Mouse (Mus musculus) midbrain, embryonic 15.5 days (tissue): ENCODE data around the gene Aifm1. TPM values are rescaled to one million over a fixed set of nuclear protein-coding genes. Genes with fewer than 3 reads are reported as not detected.

Experiments
- ATAC-seq: fragments of 200-750 bp; cut with Nextera tagmentation; replicated peaks from 2 replicates; pipeline ENCODE4 v1.8.0; 2017; ENCODE audit warnings: moderate TSS enrichment
- H3K27ac ChIP-seq: fragments of 300-500 bp; sonication (generic); 2 replicates; pipeline ENCODE4 v1.5.1; 2015; ENCODE audit warnings: mild to moderate bottlenecking, inconsistent platforms
- H3K27me3 ChIP-seq: fragments of 300-500 bp; sonication (generic); replicated peaks from 2 replicates; pipeline ENCODE4 v1.6.1; 2015; ENCODE audit warnings: inconsistent platforms
- H3K36me3 ChIP-seq: fragments of 300-500 bp; sonication (generic); replicated peaks from 2 replicates; pipeline ENCODE4 v1.6.1; 2015; ENCODE audit warnings: inconsistent platforms
- H3K4me1 ChIP-seq: fragments of 300-500 bp; sonication (generic); 2 replicates; pipeline ENCODE4 v1.6.1; 2015; ENCODE audit warnings: inconsistent platforms
- H3K4me2 ChIP-seq: fragments of 300-500 bp; sonication (generic); 2 replicates; pipeline ENCODE4 v1.6.1; 2015; ENCODE audit warnings: inconsistent platforms, mild to moderate bottlenecking, moderate library complexity
- H3K4me3 ChIP-seq: fragments of 300-500 bp; sonication (generic); 2 replicates; pipeline ENCODE4 v1.5.1; 2015; ENCODE audit warnings: mild to moderate bottlenecking, inconsistent platforms
- H3K9ac ChIP-seq: fragments of 300-500 bp; sonication (generic); 2 replicates; pipeline ENCODE4 v1.6.1; 2015; ENCODE audit warnings: mild to moderate bottlenecking, inconsistent platforms
- H3K9me3 ChIP-seq: fragments of 300-500 bp; sonication (generic); 2 replicates; pipeline ENCODE4 v1.6.1; 2016; ENCODE audit warnings: inconsistent platforms
- WGBS: fragments of 180-500 bp; shearing (Covaris S2); methylation state at CpG from one replicate; pipeline ENCODE4 v1.1.7; 2015; ENCODE audit warnings: mixed read lengths; 5-methylcytosine and 5-hydroxymethylcytosine counted together
- polyA plus RNA-seq: library from polyadenylated mRNA; unstranded; fragments of >200 nt; fragmentation: Nextera tagmentation; extraction: Ambion mirVana; gene quantifications from 2 replicates; pipeline ENCODE4 v1.2.1, GENCODE M21; 2015

Aifm1 gene
- polyA plus RNA-seq = 36.1 and 38.9 TPM in 2 replicates

DNA sequence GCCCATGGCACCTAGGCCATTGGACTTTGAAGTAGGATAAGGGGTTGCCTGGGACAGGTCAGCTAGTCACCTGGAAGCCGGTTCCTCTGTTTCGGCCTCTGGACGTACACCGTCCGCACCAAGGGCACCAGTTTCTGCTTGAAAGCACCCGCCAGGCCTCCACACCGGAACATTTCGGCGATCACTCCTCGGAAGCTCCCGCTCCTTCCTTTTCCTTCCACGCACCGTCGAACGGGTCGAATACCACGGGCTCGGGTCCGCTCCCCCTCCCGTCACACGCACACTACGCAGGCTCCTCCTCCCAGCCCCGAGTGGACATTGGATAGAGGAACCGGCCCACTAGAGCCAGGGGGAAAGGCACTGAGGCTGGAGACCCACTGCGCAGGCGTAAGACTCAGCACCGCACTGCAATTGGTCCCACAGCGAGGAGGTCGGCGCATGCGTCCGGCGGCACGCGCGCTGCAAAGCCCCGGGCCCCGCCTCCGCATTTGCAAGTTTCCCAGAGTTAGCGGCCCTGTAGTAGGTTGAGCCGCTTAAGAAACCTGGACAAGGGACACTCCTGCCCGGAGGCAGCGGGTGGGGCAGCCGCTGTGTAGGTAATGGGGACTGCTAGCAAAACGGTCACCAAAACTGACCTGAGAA is at the start of gene Aifm1:
Aifm1 (minus strand) TSS at position 398 of the 642 bp plus-strand sequence.
- peak; percentile 97 for ATAC-seq
- Histone ChIP-seq H3K9me3 (no peaks in the 10 kb centered on the region), H3K9ac (peak within 1 kb of the TSS; percentile 52), H3K36me3 (no peaks in the 10 kb centered on the region), H3K27me3 (no peaks in the 10 kb centered on the region), H3K4me1 (peaks cover 7% of the 10 kb centered on the region), H3K27ac (0 out of 2 replicates have a peak within 1 kb of the TSS, but pooled peaks have one; percentile 34), H3K4me2 (peak within 1 kb of the TSS; percentile 58), H3K4me3 (peak within 1 kb of the TSS; percentile 55)
- WGBS = 20% methylated on average over 45 of the region's 45 CpGs

- H3K4me2 ChIP-seq = no peak overlapping the region
- no peaks in the 10 kb centered on the region for H3K4me1 ChIP-seq
- peak; percentile 62 for ATAC-seq
- H3K4me3 ChIP-seq = no peak overlapping the region
- no peaks in the 10 kb centered on the region for H3K9me3 ChIP-seq
- 36% methylated on average over 3 of the region's 3 CpGs for WGBS
- H3K9ac ChIP-seq = no peak overlapping the region
- no peaks in the 10 kb centered on the region; the same call in 1 of the 2 replicates for H3K36me3 ChIP-seq
- H3K27me3 ChIP-seq = no peaks in the 10 kb centered on the region
- no peak overlapping the region for H3K27ac ChIP-seq
Measured at GRCm38 (mm10) chrX:48532175-48532574, 18.8 kb upstream of the Aifm1 start.

DNA sequence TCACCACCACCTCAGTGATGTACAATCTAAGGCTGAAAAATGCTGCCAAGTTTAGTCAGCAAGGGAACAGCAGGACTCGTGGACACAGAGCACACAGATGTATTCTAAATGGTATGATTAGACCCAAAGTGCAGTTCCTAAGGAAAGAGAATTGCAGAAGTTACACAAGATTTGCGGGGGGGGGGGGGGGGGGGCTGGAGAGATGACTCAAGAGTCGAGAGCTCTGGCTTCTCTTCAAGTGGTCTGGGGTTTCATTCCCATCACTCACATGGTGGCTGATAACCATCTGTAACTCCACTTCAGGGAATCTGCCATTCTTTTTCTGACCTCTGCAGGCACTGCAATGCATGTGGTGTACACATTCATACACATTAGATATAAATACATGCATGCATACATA is 13.1 kb upstream of the Aifm1 start:
- Histone ChIP-seq H3K4me1 (peaks cover 18% of the 10 kb centered on the region; the same call in 1 of the 2 replicates), H3K27me3 (no peaks in the 10 kb centered on the region), H3K27ac (no peak overlapping the region), H3K9me3 (no peaks in the 10 kb centered on the region), H3K4me3 (no peak overlapping the region), H3K36me3 (no peaks in the 10 kb centered on the region; the same call in 1 of the 2 replicates), H3K9ac (no peak overlapping the region), H3K4me2 (no peak overlapping the region)
- WGBS = 74% methylated on average over 3 of the region's 3 CpGs
- no peak for ATAC-seq

DNA sequence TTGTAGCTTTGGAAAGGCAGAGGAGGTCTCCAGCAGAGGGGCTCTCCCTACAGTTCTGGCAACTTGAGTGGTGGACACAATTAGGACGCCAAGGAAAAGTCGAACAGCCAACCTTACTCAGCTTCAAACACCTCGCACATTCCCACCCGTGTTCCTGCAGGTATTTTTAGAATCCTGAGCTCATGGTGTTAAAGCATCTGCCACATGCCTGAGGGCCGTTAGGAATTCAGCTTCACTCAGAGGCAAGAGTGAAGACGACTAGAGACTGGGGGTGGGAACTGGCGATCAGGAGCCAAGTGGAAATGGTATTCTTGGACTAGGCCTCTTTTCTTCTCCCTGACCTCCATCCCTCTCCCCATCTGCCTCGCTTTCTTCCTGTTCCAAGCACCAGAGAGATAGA is 12.5 kb upstream of the Aifm1 start:
- ATAC-seq = no peak
- Histone ChIP-seq H3K9ac (no peak overlapping the region), H3K36me3 (no peaks in the 10 kb centered on the region; the same call in 1 of the 2 replicates), H3K27ac (no peak overlapping the region), H3K4me1 (peaks cover 20% of the 10 kb centered on the region; the same call in 1 of the 2 replicates), H3K4me2 (no peak overlapping the region), H3K4me3 (no peak overlapping the region), H3K27me3 (no peaks in the 10 kb centered on the region), H3K9me3 (no peaks in the 10 kb centered on the region)
- 75% methylated on average over 8 of the region's 8 CpGs for WGBS

DNA sequence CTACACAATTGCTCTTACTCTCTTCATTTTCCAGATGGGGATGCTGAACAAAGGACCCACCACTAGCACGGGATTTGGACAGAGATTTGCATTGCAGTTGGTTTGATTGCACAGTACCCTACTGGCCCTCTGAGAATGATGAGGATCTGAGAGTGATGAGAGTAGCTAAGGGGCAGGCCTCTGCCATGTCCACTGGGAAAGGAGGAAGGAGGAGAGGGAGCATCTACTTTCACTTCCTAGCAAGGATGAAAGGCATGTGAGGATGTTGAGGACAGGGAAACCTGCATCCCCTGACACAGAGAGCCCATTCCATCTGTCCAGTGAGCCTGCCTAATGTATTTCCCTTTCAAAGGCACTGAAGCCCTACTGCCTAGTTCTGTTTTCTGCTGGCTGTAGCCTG is 12.0 kb upstream of the Aifm1 start:
- ATAC-seq = no peak
- Histone ChIP-seq H3K9ac (no peak overlapping the region), H3K4me3 (no peak overlapping the region), H3K4me1 (peaks cover 20% of the 10 kb centered on the region; the same call in 1 of the 2 replicates), H3K36me3 (no peaks in the 10 kb centered on the region), H3K9me3 (no peaks in the 10 kb centered on the region), H3K27ac (no peak overlapping the region), H3K4me2 (no peak overlapping the region), H3K27me3 (no peaks in the 10 kb centered on the region)
- WGBS = 60% methylated on average over 1 of the region's 1 CpGs

- Histone ChIP-seq H3K4me1 (peaks cover 20% of the 10 kb centered on the region; the same call in 1 of the 2 replicates), H3K4me2 (peak overlapping the region; percentile 68), H3K27me3 (no peaks in the 10 kb centered on the region), H3K27ac (no peak overlapping the region), H3K9ac (no peak overlapping the region), H3K9me3 (no peaks in the 10 kb centered on the region), H3K36me3 (no peaks in the 10 kb centered on the region), H3K4me3 (peak overlapping the region; percentile 21)
- 66% methylated on average over 3 of the region's 3 CpGs for whole genome bisulfite sequencing
- ATAC-seq = no peak
Measured at GRCm38 (mm10) chrX:48523512-48523911, 10.1 kb upstream of the Aifm1 start.

DNA sequence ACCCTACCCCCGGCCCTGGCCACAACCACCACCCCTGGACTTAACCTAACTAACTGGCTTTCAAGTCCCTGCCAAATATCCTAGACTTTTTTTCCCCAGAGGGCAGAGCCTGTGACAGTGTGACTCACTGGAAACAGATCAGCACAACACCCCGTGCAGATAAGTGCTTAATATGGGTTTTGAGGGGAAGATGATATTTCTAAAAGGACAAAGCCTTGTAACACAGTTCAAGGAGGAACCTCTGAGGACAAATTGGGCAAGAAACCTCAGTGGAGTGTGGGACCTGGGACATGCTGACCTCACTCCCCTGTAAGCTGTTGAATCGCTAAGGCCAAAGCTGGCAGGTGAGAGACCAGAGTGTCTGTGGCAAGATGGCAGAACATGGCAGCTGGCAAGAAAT is 8.3 kb upstream of the Aifm1 start:
- no peaks in the 10 kb centered on the region for H3K9me3 ChIP-seq
- no peaks in the 10 kb centered on the region for H3K27me3 ChIP-seq
- peak overlapping the region; percentile 56 for H3K4me3 ChIP-seq
- H3K4me2 ChIP-seq = peak overlapping the region; percentile 68
- H3K36me3 ChIP-seq = no peaks in the 10 kb centered on the region
- no peak overlapping the region for H3K9ac ChIP-seq
- 83% methylated on average over 3 of the region's 3 CpGs for WGBS
- no peak overlapping the region for H3K27ac ChIP-seq
- H3K4me1 ChIP-seq = peaks cover 20% of the 10 kb centered on the region; the same call in 1 of the 2 replicates
- no peak for ATAC-seq

DNA sequence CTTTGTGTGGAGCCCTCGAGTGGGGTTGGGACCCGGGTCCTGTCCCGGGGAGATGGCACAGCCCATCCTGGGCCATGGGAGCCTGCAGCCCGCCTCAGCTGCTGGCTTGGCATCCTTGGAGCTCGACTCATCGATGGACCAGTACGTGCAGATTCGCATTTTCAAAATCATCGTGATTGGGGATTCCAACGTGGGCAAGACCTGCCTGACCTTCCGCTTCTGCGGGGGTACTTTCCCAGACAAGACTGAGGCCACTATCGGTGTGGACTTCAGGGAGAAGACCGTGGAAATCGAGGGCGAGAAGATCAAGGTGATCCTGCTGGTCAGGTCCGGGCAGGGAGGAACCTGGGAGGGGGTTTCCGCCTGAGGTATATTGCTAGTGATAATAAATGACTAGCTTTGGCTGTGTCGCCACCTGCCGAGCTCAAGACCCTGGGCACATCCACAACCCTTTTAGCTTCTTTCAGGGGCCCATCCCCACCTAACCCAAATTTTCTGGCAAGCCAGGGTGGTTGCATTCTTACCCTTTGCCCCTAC is 6.3 kb upstream of the Aifm1 start:
- H3K9ac ChIP-seq = peak overlapping the region; percentile 72
- 0 out of 2 replicates have a peak, but pooled peaks have one; percentile 3 for ATAC-seq
- no peaks in the 10 kb centered on the region for H3K36me3 ChIP-seq
- H3K9me3 ChIP-seq = no peaks in the 10 kb centered on the region
- 27% methylated on average over 20 of the region's 20 CpGs for WGBS
- peaks cover 20% of the 10 kb centered on the region; the same call in 1 of the 2 replicates for H3K4me1 ChIP-seq
- H3K27me3 ChIP-seq = no peaks in the 10 kb centered on the region
- H3K27ac ChIP-seq = peak overlapping the region; percentile 95
- H3K4me3 ChIP-seq = peak overlapping the region; percentile 56
- peak overlapping the region; percentile 68 for H3K4me2 ChIP-seq

DNA sequence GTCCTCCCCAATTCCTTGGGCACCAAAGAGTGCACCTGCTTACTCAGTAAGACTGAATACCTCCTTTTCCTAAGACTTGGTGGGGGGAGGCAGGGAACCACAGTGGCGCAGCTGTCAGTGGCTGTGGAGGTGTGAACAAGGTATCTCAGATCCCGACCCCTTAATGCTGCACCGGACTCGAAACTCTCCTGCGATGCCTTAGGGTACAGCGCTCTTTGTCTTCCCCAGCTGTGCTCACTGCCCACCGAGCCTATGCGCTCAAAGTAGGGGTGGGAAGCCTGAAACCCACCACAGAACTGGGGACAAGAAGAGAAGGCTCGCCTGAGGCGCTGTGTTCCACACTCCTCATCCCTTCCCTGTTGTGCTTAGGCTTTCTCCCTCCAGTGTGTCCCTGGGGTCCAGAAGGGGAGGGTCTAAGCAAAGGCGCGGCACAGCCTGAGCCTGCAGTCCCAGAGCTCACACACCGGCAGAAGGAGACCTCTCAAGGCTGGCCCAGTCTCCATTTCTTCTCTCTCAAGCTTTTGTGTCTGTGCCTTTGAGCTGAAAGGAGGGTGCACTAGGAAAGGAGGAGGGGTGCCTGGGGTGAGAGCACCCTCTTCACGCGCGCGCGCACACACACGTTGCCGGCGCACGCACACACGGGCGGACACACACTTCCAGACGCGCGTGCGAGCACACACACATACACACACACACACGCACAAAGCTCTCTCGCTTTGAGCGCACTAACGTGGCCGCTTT is 5.6 kb upstream of the Aifm1 start, which contains the start of gene Rab33a:
Rab33a (plus strand) TSS at position 478 of the 741 bp plus-strand sequence.
- 40% methylated on average over 33 of the region's 33 CpGs for WGBS
- no peaks in the 10 kb centered on the region for H3K27me3 ChIP-seq
- H3K4me3 ChIP-seq = peak within 1 kb of the TSS; percentile 56
- H3K36me3 ChIP-seq = no peaks in the 10 kb centered on the region
- peak; percentile 81 for ATAC-seq
- H3K4me2 ChIP-seq = peak within 1 kb of the TSS; percentile 68
- H3K9me3 ChIP-seq = no peaks in the 10 kb centered on the region
- H3K4me1 ChIP-seq = peaks cover 20% of the 10 kb centered on the region; the same call in 1 of the 2 replicates
- peak within 1 kb of the TSS; percentile 95 for H3K27ac ChIP-seq
- H3K9ac ChIP-seq = peak within 1 kb of the TSS; percentile 72

DNA sequence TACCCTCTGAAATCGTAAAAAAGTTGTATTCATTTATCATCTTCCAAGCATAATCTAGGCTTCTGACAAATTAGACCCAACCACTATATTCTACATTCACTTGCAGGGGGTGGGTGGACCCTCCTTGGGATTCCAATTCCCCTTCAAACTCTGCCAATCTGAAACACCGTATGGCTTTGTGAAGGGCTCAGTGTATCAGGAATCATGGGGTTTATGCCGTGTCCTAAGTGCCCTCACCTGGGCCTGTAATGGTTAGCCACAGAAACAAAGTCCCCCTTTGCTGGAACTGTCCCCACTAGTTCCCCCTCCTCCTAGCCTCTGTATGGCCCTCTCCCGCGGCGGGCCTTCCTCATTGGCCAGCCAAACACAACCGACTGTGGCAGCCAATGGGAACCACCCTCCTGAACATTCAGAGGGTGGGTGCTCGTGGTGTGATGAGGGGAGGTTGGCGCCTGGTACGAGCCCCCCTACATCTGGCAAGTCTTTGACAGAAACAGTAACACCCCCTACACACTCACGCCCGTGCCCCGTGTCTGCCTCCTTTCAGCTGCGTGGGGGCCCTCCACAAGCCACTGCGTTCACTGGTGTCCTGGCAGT is 4.9 kb upstream of the Aifm1 start:
- ATAC-seq = peak; percentile 97
- peak overlapping the region; percentile 68 for H3K4me2 ChIP-seq
- H3K27ac ChIP-seq = peak overlapping the region; percentile 95
- peak overlapping the region; percentile 72 for H3K9ac ChIP-seq
- H3K4me1 ChIP-seq = peaks cover 16% of the 10 kb centered on the region; the same call in 1 of the 2 replicates
- no peaks in the 10 kb centered on the region for H3K9me3 ChIP-seq
- 29% methylated on average over 15 of the region's 15 CpGs for WGBS
- no peaks in the 10 kb centered on the region for H3K36me3 ChIP-seq
- H3K27me3 ChIP-seq = no peaks in the 10 kb centered on the region
- peak overlapping the region; percentile 56 for H3K4me3 ChIP-seq

DNA sequence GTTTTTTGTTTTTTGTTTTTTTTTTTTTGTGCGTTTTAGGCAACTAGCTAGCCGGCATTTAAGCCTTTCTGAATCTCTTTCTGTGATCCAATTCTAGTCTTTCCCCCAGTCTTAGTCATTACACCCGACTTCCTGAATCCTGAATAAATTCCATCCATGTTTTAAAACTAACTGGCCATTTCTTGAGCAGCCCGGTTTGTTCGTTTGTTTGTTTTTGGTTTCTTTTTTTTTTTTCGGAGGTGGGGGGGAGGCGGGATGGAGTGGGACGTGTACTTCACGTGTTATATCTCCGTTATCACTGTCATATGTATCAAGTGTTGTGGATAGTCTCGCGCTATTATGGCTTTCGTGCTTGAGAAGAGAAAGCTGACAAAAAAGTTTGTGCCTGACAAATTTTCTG is 461 bp upstream of the Aifm1 start:
- Histone ChIP-seq H3K4me3 (peak overlapping the region; percentile 55), H3K9me3 (no peaks in the 10 kb centered on the region), H3K27ac (no peak overlapping the region), H3K4me2 (peak overlapping the region; percentile 58), H3K9ac (no peak overlapping the region), H3K4me1 (peaks cover 7% of the 10 kb centered on the region), H3K36me3 (no peaks in the 10 kb centered on the region), H3K27me3 (no peaks in the 10 kb centered on the region)
- WGBS = 21% methylated on average over 13 of the region's 13 CpGs
- ATAC-seq = no peak

DNA sequence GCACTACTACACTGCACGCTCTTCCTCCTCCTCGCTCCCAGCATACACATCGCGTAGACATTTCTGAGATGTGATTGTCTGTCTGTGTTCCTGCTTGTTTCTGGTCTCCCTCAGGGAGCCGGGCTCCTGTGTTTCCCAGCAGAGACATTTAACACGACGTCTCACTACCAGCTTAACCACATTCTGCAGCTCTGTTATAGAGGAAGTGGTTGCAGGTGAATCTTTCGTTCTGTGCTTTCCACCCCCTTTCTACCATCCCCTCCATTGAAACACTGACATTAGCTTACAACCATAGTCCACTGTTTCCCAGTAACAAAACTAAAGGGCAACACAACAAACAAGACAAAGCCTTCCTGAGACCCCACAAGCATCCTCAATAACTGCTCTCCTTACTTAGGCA is 19.6 kb downstream of the Aifm1 start:
- Histone ChIP-seq H3K4me2 (no peak overlapping the region), H3K27ac (no peak overlapping the region), H3K9me3 (no peaks in the 10 kb centered on the region), H3K36me3 (no peaks in the 10 kb centered on the region), H3K27me3 (no peaks in the 10 kb centered on the region), H3K4me3 (no peak overlapping the region), H3K9ac (no peak overlapping the region), H3K4me1 (no peaks in the 10 kb centered on the region)
- 90% methylated on average over 8 of the region's 8 CpGs for WGBS
- no peak for ATAC-seq
